Mouse (Mus musculus) testis, postnatal 14 days (tissue): ENCODE results near the gene Atp13a3.
A peak's percentile ranks its signal among the peaks of the same experiment; 100 is the strongest.
"Not testable (repeated sequence)": the region's sequence is repeated elsewhere in the genome, so short reads cannot be mapped to it uniquely, and the experiment has no call there.

Experiments used
- DNase-seq: peaks from one replicate; pipeline ENCODE4 v3.0.0; 2021; ENCODE audit warnings: low spot score

Gene Atp13a3

GRCm38 (mm10) chr16:30405925-30406670 lies at the start of gene Atp13a3:
Gene Atp13a3 (minus strand): TSS chr16:30405975.
- DNase-seq, result no peak

GRCm38 (mm10) chr16:30453213-30453975 lies 47.6 kb upstream of the Atp13a3 start:
- no peak for DNase-seq

GRCm38 (mm10) chr16:30451174-30451573 lies 45.4 kb upstream of the Atp13a3 start:
- not testable (repeated sequence) for DNase-seq

- no peak for DNase-seq
These were observed 43.2 kb upstream of the Atp13a3 start for GRCm38 (mm10) chr16:30449017-30449416.

- no peak for DNase-seq
These were observed 42.4 kb upstream of the Atp13a3 start for GRCm38 (mm10) chr16:30448169-30448568.

GRCm38 (mm10) chr16:30447642-30448041 lies 41.9 kb upstream of the Atp13a3 start:
- DNase-seq, result no peak

GRCm38 (mm10) chr16:30443411-30443810 lies 37.6 kb upstream of the Atp13a3 start:
- peak; percentile 13 for DNase-seq

GRCm38 (mm10) chr16:30442451-30442850 lies 36.7 kb upstream of the Atp13a3 start:
- DNase-seq, result no peak

- DNase-seq, result no peak
These were observed 35.6 kb upstream of the Atp13a3 start for GRCm38 (mm10) chr16:30441409-30441808.

GRCm38 (mm10) chr16:30439841-30440240 lies 34.1 kb upstream of the Atp13a3 start:
- no peak for DNase-seq

- DNase-seq, result no peak
These were observed 33.6 kb upstream of the Atp13a3 start for GRCm38 (mm10) chr16:30439411-30439810.

- no peak for DNase-seq
These were observed 30.5 kb upstream of the Atp13a3 start for GRCm38 (mm10) chr16:30436276-30436675.

- no peak for DNase-seq
These were observed 29.6 kb upstream of the Atp13a3 start for GRCm38 (mm10) chr16:30435393-30435792.

GRCm38 (mm10) chr16:30433148-30433547 lies 27.4 kb upstream of the Atp13a3 start:
- no peak for DNase-seq

GRCm38 (mm10) chr16:30432111-30432510 lies 26.3 kb upstream of the Atp13a3 start:
- no peak for DNase-seq

- no peak for DNase-seq
These were observed 24.8 kb upstream of the Atp13a3 start for GRCm38 (mm10) chr16:30430512-30431088.

GRCm38 (mm10) chr16:30428753-30429260 lies 23.0 kb upstream of the Atp13a3 start:
- DNase-seq, result no peak

GRCm38 (mm10) chr16:30427466-30427865 lies 21.7 kb upstream of the Atp13a3 start:
- no peak for DNase-seq

- no peak for DNase-seq
These were observed 21.2 kb upstream of the Atp13a3 start for GRCm38 (mm10) chr16:30427003-30427402.

GRCm38 (mm10) chr16:30425980-30426379 lies 20.2 kb upstream of the Atp13a3 start:
- DNase-seq, result no peak

- no peak for DNase-seq
These were observed 18.3 kb upstream of the Atp13a3 start for GRCm38 (mm10) chr16:30424053-30424452.

GRCm38 (mm10) chr16:30416707-30417106 lies 10.9 kb upstream of the Atp13a3 start:
- DNase-seq, result no peak

GRCm38 (mm10) chr16:30416284-30416683 lies 10.5 kb upstream of the Atp13a3 start:
- no peak for DNase-seq
